Mouse (Mus musculus) frontal cortex, adult 2 months (tissue): Measurements from ENCODE around the gene Serpina16. TPM values are rescaled to one million over a fixed set of nuclear protein-coding genes. Genes with fewer than 3 reads are reported as not detected.
A peak's percentile ranks its signal among the peaks of the same experiment; 100 is the strongest.

Source experiments
- DNase-seq, 2 experiments: peaks; one replicate each; pipeline ENCODE4 v3.0.0; 2022; ENCODE audit warnings: low spot score in 1 of 2; ENCODE audit errors: extremely low spot score in 1 of 2
- polyA plus RNA-seq: library from polyadenylated mRNA; depleted of rRNA; stranded (reverse); fragments of >200 nt; gene quantifications from 2 replicates; pipeline ENCODE4 v1.2.3, GENCODE M21; 2012; rRNA removed

Gene Serpina16
- polyA plus RNA-seq, 1 experiment: not detected

DNA sequence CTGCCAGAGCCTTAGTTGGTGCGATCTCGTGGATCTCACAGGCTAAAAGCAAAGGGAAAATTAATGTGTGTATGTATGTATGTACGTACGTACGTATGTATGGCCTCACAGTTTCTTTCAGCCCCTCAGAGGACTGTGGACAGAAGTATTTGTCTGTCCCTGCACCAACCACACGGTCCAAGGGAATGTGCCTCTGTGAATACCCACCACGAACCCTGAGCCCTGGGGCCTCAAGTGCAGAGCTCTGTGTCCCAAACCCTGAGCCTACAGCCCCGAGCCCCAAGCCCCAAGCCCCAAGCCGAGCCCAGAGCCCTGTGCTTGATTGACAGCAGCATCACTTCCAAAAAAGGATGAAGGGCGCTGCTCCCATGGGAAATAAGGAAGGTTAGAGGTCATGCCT lies 17.9 kb downstream of the Serpina16 start:
- DNase-seq: no peak

DNA sequence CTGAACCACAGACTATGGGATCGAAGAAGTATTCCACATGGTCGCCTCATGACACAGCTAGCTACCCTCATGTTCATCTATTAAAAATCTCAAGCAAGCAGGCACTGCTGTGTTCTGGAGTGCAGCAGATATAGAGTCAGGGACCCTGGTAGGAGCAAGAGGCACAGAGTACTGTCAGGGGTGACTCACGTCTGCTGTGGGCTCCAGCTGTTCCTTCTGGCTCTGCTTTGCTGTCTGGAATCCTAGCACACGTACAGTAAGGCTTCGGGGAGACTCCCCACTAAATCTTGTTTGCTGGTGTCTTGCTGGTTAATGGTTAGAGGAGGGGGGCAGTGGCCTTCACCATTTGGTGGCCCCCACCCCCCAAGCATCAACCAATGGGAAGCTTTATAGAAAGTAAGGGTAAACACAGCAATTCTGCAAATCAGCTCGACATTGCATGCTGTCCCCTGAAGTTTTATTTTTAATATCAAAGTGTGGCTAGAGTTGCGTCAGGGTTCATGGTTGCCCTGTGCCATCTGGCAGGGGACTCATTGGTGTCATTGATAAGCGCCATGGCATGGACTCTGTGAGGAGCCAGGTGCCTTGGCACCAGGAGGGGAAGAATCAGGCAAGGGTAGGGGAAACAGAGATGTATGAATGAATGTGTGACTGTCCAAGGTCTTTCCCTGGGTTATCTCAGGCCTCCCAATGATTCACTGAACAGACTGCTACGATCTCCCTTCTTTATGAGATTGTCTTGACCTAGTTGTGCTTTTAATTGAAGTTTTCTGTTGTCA lies 18.9 kb downstream of the Serpina16 start, which contains the start of gene Serpina6:
Gene Serpina6, minus strand, starts transcription at position 365 of the 779 bp plus-strand sequence.
- DNase-seq: no peak

DNA sequence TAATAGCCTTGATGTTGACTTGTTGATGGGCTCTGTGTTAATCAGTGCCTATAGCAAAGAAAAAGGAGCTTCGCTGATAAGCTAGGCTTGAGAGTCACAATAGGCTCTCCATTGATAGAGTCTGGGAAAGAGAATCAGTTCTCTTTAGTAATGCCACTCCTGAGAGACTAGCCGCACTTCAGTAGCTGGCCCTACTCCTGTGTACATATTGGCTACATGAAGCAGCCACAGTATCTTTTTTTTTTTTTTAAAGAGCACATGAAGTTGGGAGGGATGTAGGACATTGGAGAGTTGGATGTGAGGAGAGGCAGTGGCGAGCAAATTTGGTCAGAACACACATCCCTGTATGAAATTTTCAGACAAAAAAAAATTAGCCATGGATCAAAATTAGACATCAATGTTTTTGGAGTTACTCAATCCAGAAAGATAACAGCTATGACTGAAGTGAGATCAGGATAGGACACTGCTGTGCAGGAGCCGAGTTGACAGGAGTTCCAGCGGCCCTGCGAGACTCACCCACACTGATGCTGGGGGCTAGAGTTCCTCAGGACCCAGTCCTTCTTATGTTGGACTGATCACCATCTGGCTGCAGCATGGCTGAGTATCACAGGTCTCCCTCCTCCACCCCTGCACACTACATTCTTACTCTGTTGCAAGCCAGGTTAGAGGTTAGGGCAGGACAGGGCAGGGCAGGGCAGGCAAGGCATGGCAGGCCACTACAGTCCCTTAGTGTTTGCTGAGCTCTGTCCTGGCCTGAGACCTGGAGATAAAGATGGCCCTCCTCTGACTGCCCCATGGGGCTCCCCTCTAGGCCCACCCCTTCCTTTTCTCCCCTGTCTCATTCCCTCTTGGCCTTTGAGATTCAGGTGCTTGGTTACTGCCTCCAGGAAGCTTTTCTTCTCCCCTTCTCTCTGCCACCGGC lies 20.6 kb downstream of the Serpina16 start:
- no peak for DNase-seq

DNA sequence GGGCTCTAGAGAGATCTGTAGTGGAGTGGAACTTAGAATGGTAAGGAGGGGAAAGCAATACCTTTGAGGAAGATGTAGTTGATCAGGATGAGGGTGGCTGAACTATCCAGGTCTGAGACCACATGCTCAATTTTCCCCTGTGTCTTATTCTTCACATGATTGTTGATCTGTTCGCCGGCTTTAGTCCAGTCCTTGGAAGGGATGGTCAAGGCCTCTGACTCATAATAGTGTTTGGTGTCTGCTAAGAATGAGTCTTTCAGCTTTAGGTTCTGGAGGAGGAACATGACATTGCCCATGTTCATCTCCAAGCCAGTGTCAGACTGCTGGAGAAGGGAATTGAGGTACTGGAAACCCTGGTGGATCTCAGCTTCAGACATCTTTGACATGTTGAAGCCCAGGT lies 22.1 kb downstream of the Serpina16 start:
- DNase-seq: no peak

DNA sequence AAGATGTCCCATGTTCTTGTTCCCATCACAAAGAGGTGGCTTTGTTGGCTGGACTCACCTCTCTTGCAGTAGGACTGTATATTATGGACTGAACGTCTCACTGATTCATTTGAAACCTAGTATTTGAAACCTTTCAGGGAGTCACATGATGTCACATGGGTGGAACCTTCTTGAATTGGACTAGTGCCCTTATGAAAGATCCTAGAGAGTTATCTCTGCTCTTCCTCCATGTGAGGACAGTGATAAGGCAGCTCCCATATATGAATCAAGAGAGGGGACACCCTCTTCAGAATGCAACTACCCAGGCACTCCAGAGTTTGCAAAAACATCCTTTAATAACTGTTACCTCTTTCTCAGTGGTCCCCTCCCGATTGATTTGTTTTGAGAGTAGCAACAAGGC lies 29.6 kb downstream of the Serpina16 start:
- DNase-seq: no peak

DNA sequence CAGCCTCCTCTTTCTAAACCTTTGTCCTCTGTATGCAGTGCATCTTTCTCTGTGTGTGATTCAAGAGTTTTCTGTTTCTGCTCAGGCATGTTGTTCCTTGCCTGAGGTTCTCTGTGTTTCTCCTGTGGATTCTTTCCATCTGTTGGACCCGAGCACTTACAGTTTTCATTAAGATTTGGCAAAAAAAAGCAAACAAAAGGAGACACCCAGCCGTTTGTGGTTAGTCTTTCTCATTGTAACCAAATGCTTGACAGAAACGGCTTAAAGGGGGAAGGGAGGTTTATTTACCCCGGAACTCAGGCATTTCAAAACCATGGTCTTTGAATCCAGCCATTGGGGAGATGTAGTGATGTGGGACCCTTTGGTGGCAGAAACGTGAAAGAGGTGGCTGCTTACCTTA lies 31.3 kb downstream of the Serpina16 start:
- no peak for DNase-seq

DNA sequence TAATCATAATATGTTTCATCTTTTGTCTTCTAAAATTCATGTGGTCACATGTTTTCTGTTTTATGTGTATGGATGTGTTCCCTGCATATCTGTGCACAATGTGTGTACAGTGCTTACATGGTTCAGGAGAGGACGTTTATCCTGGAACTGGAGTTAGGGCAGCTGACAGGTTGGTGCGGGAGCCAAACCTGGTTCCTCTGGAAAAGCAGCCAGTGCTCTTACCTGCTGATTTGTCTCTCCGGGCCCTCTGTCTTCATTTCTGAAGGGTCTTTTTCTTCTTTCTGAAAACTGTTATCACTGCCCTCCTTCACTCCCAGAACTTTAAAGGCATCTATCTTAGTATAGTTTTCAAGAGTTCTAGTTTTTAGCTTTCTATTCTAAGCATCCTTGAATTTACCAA lies 32.1 kb downstream of the Serpina16 start:
- DNase-seq: no peak

DNA sequence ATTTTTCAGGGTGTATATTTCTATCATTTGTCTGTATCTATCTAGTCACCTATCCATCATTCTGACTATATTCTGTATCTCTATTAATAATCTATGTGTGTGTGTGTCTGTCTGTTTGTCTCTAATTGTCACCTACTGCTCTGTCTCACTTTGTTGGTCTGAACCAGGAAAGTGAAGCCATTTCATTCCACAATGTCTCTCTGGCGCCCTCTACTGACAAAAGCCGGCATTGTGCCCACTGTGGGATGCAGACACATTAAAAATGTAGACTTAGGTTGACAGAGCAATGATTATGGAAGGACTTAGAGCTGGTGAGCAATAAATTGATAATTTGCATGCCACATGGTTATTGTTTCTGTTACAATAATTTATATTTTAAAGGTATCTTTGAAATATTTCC lies 32.6 kb downstream of the Serpina16 start:
- DNase-seq: peak; percentile 53 to 94

DNA sequence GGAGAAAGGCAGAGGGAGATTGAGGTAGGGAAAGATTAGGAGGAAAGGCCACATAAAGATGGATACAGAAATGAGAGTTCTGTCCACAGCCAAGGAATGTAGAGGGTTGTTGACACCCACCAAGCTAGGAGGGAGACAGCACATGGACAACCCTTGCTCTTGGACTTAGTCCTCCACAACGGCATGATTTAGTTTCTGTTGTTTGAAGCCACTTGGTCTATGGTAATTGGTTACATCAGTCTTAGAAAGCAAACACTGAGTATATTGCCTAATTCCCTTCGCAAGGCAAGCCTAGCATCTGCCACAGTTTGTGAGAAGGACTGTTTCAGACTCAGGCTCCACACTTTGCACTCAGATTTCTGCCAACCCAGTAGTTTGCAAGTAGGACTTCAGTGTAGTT lies 40.1 kb downstream of the Serpina16 start:
- no peak for DNase-seq

DNA sequence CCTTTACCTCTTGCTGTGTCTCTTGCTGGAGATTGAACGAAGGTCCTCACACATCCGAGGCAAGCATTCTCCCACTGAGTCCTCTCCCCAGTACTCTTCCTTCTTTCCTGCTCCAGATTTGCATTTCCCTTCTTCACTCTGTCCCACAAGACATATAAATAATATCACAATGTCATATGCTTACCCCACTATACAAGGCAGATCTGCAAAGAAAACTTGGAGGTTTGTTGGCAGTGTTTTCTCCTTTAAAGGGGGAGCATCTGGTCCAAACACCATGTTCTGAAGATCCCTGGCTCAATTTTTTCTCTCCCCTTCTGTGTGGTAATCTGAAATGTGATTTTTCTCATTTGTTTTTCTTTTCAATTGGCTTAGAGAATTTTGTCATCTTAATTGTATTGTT lies 41.5 kb downstream of the Serpina16 start:
- DNase-seq: peak in 1 of 2 experiments; percentile 12

DNA sequence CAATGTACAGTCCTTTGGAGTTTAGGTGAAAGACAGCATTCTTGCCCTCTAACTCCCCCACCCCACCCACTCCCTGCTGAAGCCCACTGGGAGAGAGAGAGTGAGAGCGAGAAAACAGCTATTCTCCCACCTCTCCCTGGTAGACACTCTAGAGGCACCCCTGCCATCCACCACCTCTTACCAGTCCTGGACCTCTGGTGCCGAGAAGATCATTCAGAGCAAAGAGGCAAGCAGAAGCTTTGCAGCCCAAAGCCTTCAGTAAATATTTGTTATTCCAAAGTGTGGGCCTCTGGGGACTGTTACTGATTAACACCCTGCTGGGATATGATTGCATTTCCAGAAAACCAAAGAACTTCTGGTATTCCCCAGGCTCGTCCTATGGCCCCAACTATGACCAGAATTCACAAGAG lies 44.7 kb downstream of the Serpina16 start, which contains the start of gene Serpina10:
Gene Serpina10, minus strand, starts transcription at position 242 of the 410 bp plus-strand sequence.
- DNase-seq: no peak

Other genes starting within 250 kb of the Serpina16 start
- 117 and 120 TPM in 2 replicates for gene Ifi27, start 241.9 kb downstream of the Serpina16 start, polyA plus RNA-seq
- 14.3 and 15.4 TPM in 2 replicates for gene Ifi27l2a, start 232.5 kb downstream of the Serpina16 start, polyA plus RNA-seq
- not detected in 2 replicates for gene Ifi27l2b, start 218.9 kb downstream of the Serpina16 start, polyA plus RNA-seq
- gene Ppp4r4, start 143.9 kb downstream of the Serpina16 start, polyA plus RNA-seq: 20.8 and 23.5 TPM in 2 replicates
- gene Serpina10, start 44.7 kb downstream of the Serpina16 start, polyA plus RNA-seq: 0.02 TPM in 1 of 2 replicates, not detected in the other
- gene Serpina6, start 18.9 kb downstream of the Serpina16 start, polyA plus RNA-seq: not detected in 2 replicates
- not detected in 2 replicates for gene Serpina1f, start 19.4 kb upstream of the Serpina16 start, polyA plus RNA-seq
- not detected in 2 replicates for gene Serpina1d, start 97.5 kb upstream of the Serpina16 start, polyA plus RNA-seq
- gene Serpina1b, start 154.2 kb upstream of the Serpina16 start, polyA plus RNA-seq: 0.08 TPM in 1 of 2 replicates, not detected in the other
- gene Serpina1a, start 187.4 kb upstream of the Serpina16 start, polyA plus RNA-seq: 0.08 TPM in 1 of 2 replicates, not detected in the other
- not detected in 2 replicates for gene Serpina1c, start 228.7 kb upstream of the Serpina16 start, polyA plus RNA-seq